Mouse (Mus musculus) spleen, embryonic (tissue): Measurements from ENCODE around the gene Chdh.

Experiments used
- CTCF ChIA-PET: fragments of 350-600 bp; sonication (Branson Sonifier 250); formaldehyde crosslinking; loops from one replicate; lab custom pipeline; 2022; lab: Charles Lee

Gene Chdh

GRCm38 (mm10) chr14:30008733-30009575, at the start of gene Chdh, which contains the start of gene Il17rb:
Chdh (plus strand) TSS chr14:30009023.
Il17rb (minus strand) TSS chr14:30008896.
- CTCF ChIA-PET = no interaction called here

GRCm38 (mm10) chr14:29967611-29968010, 41.2 kb upstream of the Chdh start:
- CTCF ChIA-PET = interaction anchor here (0.6 kb wide), 2 partner anchors 492 to 1152 kb away, joined by 3 to 4 read pairs; no protein-coding TSS in a partner anchor

GRCm38 (mm10) chr14:29968075-29968821, 40.6 kb upstream of the Chdh start, which contains the start of gene Selenok:
Selenok (plus strand) TSS chr14:29968308.
- CTCF ChIA-PET = interaction anchor here (0.6 to 1.4 kb wide), 2 partner anchors 11 to 1151 kb away, joined by 4 to 6 read pairs; partner anchors contain the start of gene Actr8

- CTCF ChIA-PET = no interaction called here
These were observed 37.4 kb upstream of the Chdh start for GRCm38 (mm10) chr14:29971446-29971845.

GRCm38 (mm10) chr14:29971993-29972392, 36.8 kb upstream of the Chdh start:
- CTCF ChIA-PET = interaction anchor here (0.7 kb wide), 1 partner anchor 382 kb away, joined by 3 read pairs; no protein-coding TSS in a partner anchor

GRCm38 (mm10) chr14:29976927-29977326, 31.9 kb upstream of the Chdh start:
- CTCF ChIA-PET = no interaction called here

GRCm38 (mm10) chr14:29978254-29979204, 30.3 kb upstream of the Chdh start, which contains the start of gene Actr8:
Actr8 (plus strand) TSS chr14:29978337.
- CTCF ChIA-PET = interaction anchor here (1.5 kb wide), 1 partner anchor 10 kb away, joined by 6 read pairs; the partner anchor contains the start of gene Selenok

- CTCF ChIA-PET = no interaction called here
These were observed 28.2 kb upstream of the Chdh start for GRCm38 (mm10) chr14:29980447-29981205.

GRCm38 (mm10) chr14:29986096-29986495, 22.7 kb upstream of the Chdh start:
- CTCF ChIA-PET = no interaction called here

GRCm38 (mm10) chr14:29987276-29987675, 21.5 kb upstream of the Chdh start:
- CTCF ChIA-PET = no interaction called here

- CTCF ChIA-PET = no interaction called here
These were observed 21.1 kb upstream of the Chdh start for GRCm38 (mm10) chr14:29987739-29988138.

GRCm38 (mm10) chr14:29988337-29988736, 20.5 kb upstream of the Chdh start:
- CTCF ChIA-PET = no interaction called here

- CTCF ChIA-PET = no interaction called here
These were observed 13.8 kb upstream of the Chdh start for GRCm38 (mm10) chr14:29994976-29995375.

GRCm38 (mm10) chr14:29996000-29996751, 12.6 kb upstream of the Chdh start:
- CTCF ChIA-PET = interaction anchor here (0.6 kb wide), 1 partner anchor 502 kb away, joined by 4 read pairs; no protein-coding TSS in a partner anchor

GRCm38 (mm10) chr14:29997345-29997744, 11.5 kb upstream of the Chdh start:
- CTCF ChIA-PET = no interaction called here

- CTCF ChIA-PET = no interaction called here
These were observed 9.9 kb upstream of the Chdh start for GRCm38 (mm10) chr14:29998747-29999474.

- CTCF ChIA-PET = no interaction called here
These were observed 9.4 kb upstream of the Chdh start for GRCm38 (mm10) chr14:29999475-29999811.

- CTCF ChIA-PET = no interaction called here
These were observed 1.2 kb downstream of the Chdh start for GRCm38 (mm10) chr14:30009864-30010560.
